Mouse (Mus musculus) heart, embryonic 16.5 days (tissue): ENCODE results near the gene Brip1. TPM values are rescaled to one million over a fixed set of nuclear protein-coding genes. Genes with fewer than 3 reads are reported as not detected.
"Not testable (repeated sequence)": the region's sequence is repeated elsewhere in the genome, so short reads cannot be mapped to it uniquely, and the experiment has no call there.

Experiments used
- ATAC-seq: fragments of 200-750 bp; cut with Nextera tagmentation; replicated peaks from 2 replicates; pipeline ENCODE4 v1.8.0; 2017; ENCODE audit warnings: moderate number of reproducible peaks; ENCODE audit not compliant: insufficient read depth, low FRiP score; ENCODE audit errors: extremely low read depth
- H3K27ac ChIP-seq: fragments of 300-500 bp; sonication (generic); 2 replicates; pipeline ENCODE4 v1.5.1; 2014; ENCODE audit warnings: mild to moderate bottlenecking, low read length, control low read depth, moderate library complexity
- H3K27me3 ChIP-seq: fragments of 300-500 bp; sonication (generic); 2 replicates; pipeline ENCODE4 v1.6.1; 2014; ENCODE audit warnings: low read length, mixed read lengths; ENCODE audit not compliant: control insufficient read depth, insufficient read depth
- H3K36me3 ChIP-seq: fragments of 300-500 bp; sonication (generic); 2 replicates; pipeline ENCODE4 v1.6.1; 2014; ENCODE audit not compliant: control insufficient read depth, insufficient read depth
- H3K4me1 ChIP-seq: fragments of 300-500 bp; sonication (generic); 2 replicates; pipeline ENCODE4 v1.6.1; 2014; ENCODE audit warnings: low read length, mixed read lengths; ENCODE audit not compliant: control insufficient read depth, insufficient read depth
- H3K4me2 ChIP-seq: fragments of 300-500 bp; sonication (generic); 2 replicates; pipeline ENCODE4 v1.6.1; 2014; ENCODE audit warnings: low read depth, mild to moderate bottlenecking, control low read depth, low read length
- H3K4me3 ChIP-seq: fragments of 300-500 bp; sonication (generic); 2 replicates; pipeline ENCODE4 v1.5.1; 2014; ENCODE audit warnings: mild to moderate bottlenecking, control low read depth, low read length
- H3K9ac ChIP-seq: fragments of 300-500 bp; sonication (generic); 2 replicates; pipeline ENCODE4 v1.6.1; 2014; ENCODE audit warnings: low read length, control low read depth
- H3K9me3 ChIP-seq: fragments of 300-500 bp; sonication (generic); replicated peaks from 2 replicates; pipeline ENCODE4 v1.6.1; 2016; ENCODE audit warnings: low read length; ENCODE audit not compliant: control insufficient read depth
- WGBS: fragments of 180-500 bp; shearing (Covaris S2); extraction: QIAGEN DNeasy Blood & Tissue Kit; methylation state at CpG from one replicate; pipeline ENCODE4 v1.1.7; 2014; 5-methylcytosine and 5-hydroxymethylcytosine counted together
- polyA plus RNA-seq: library from polyadenylated mRNA; unstranded; fragments of >200 nt; fragmentation: Nextera tagmentation; extraction: Ambion mirVana; gene quantifications from 2 replicates; pipeline ENCODE4 v1.2.1, GENCODE M21; 2015

Brip1 gene
- polyA plus RNA-seq, 1 experiment from 2014 or later: 6.0 TPM

- Histone ChIP-seq H3K4me3 (peak overlapping the region; percentile 74), H3K27me3 (no peaks in the 10 kb centered on the region), H3K9ac (peak overlapping the region; percentile 84), H3K27ac (peak overlapping the region; percentile 88), H3K36me3 (peaks cover 37% of the 10 kb centered on the region), H3K4me1 (peaks cover 18% of the 10 kb centered on the region), H3K4me2 (peak overlapping the region; percentile 92), H3K9me3 (no peaks in the 10 kb centered on the region)
- ATAC-seq: no peak
- WGBS: 33% methylated on average over 16 of the region's 16 CpGs
Observed at GRCm38 (mm10) chr11:86201901-86202675, 1.1 kb upstream of the Brip1 start.

GRCm38 (mm10) chr11:86200460-86201021 is 452 bp downstream of the Brip1 start:
- Histone ChIP-seq H3K4me3 (peak overlapping the region; percentile 74), H3K4me1 (peaks cover 18% of the 10 kb centered on the region), H3K27ac (peak overlapping the region; percentile 62), H3K36me3 (peaks cover 24% of the 10 kb centered on the region), H3K4me2 (peak overlapping the region; percentile 85), H3K9ac (peak overlapping the region; percentile 67), H3K27me3 (no peaks in the 10 kb centered on the region), H3K9me3 (no peaks in the 10 kb centered on the region)
- ATAC-seq: peak; percentile 57
- WGBS: under 1% methylated on average over 21 of the region's 21 CpGs

- ATAC-seq: no peak
- Histone ChIP-seq H3K36me3 (peaks cover 16% of the 10 kb centered on the region), H3K4me2 (peak overlapping the region; percentile 85), H3K27ac (no peak overlapping the region), H3K4me3 (peak overlapping the region; percentile 74), H3K9me3 (no peaks in the 10 kb centered on the region), H3K4me1 (peaks cover 18% of the 10 kb centered on the region), H3K27me3 (no peaks in the 10 kb centered on the region), H3K9ac (no peak overlapping the region; the same call in 1 of the 2 replicates)
- 49% methylated on average over 4 of the region's 4 CpGs for WGBS
Observed at GRCm38 (mm10) chr11:86199733-86200132, 1.3 kb downstream of the Brip1 start.

- not testable (repeated sequence) for H3K27me3 ChIP-seq, H3K9ac ChIP-seq, H3K27ac ChIP-seq, H3K9me3 ChIP-seq, H3K4me1 ChIP-seq, H3K4me2 ChIP-seq, ATAC-seq, H3K4me3 ChIP-seq, H3K36me3 ChIP-seq
- 82% methylated on average over 7 of the region's 7 CpGs for WGBS
Observed at GRCm38 (mm10) chr11:86185224-86185623, 15.8 kb downstream of the Brip1 start.

- peaks cover under 1% of the 10 kb centered on the region; the same call in 1 of the 2 replicates for H3K4me1 ChIP-seq
- H3K27ac ChIP-seq: no peak overlapping the region
- no peak overlapping the region for H3K4me3 ChIP-seq
- H3K4me2 ChIP-seq: no peak overlapping the region
- no peaks in the 10 kb centered on the region for H3K9me3 ChIP-seq
- no peaks in the 10 kb centered on the region for H3K27me3 ChIP-seq
- no peak overlapping the region for H3K9ac ChIP-seq
- 71% methylated on average over 3 of the region's 3 CpGs for WGBS
- ATAC-seq: no peak
- no peaks in the 10 kb centered on the region for H3K36me3 ChIP-seq
Observed at GRCm38 (mm10) chr11:86175833-86176232, 25.2 kb downstream of the Brip1 start.

- Histone ChIP-seq H3K36me3 (no peaks in the 10 kb centered on the region), H3K4me3 (no peak overlapping the region), H3K9me3 (no peaks in the 10 kb centered on the region), H3K27me3 (no peaks in the 10 kb centered on the region), H3K9ac (no peak overlapping the region), H3K4me1 (peaks cover 5% of the 10 kb centered on the region; the same call in 1 of the 2 replicates), H3K27ac (no peak overlapping the region), H3K4me2 (no peak overlapping the region)
- no peak for ATAC-seq
- WGBS: 46% methylated on average over 2 of the region's 2 CpGs
Observed at GRCm38 (mm10) chr11:86174173-86174572, 26.8 kb downstream of the Brip1 start.

- no peak for ATAC-seq
- peaks cover 5% of the 10 kb centered on the region; the same call in 1 of the 2 replicates for H3K4me1 ChIP-seq
- no peaks in the 10 kb centered on the region for H3K9me3 ChIP-seq
- 73% methylated on average over 2 of the region's 2 CpGs for WGBS
- H3K9ac ChIP-seq: no peak overlapping the region
- no peaks in the 10 kb centered on the region for H3K27me3 ChIP-seq
- H3K36me3 ChIP-seq: no peaks in the 10 kb centered on the region
- no peak overlapping the region for H3K4me3 ChIP-seq
- no peak overlapping the region for H3K4me2 ChIP-seq
- no peak overlapping the region for H3K27ac ChIP-seq
Observed at GRCm38 (mm10) chr11:86170743-86171142, 30.2 kb downstream of the Brip1 start.

- no peak overlapping the region for H3K9ac ChIP-seq
- no peaks in the 10 kb centered on the region for H3K9me3 ChIP-seq
- H3K27me3 ChIP-seq: no peaks in the 10 kb centered on the region
- WGBS: 68% methylated on average over 2 of the region's 2 CpGs
- no peaks in the 10 kb centered on the region for H3K4me1 ChIP-seq
- H3K36me3 ChIP-seq: no peaks in the 10 kb centered on the region
- H3K4me2 ChIP-seq: no peak overlapping the region
- H3K4me3 ChIP-seq: no peak overlapping the region
- ATAC-seq: no peak
- no peak overlapping the region for H3K27ac ChIP-seq
Observed at GRCm38 (mm10) chr11:86160251-86160650, 40.7 kb downstream of the Brip1 start.

GRCm38 (mm10) chr11:86158950-86159349 is 42.0 kb downstream of the Brip1 start:
- no peak overlapping the region for H3K4me3 ChIP-seq
- WGBS: 63% methylated on average over 2 of the region's 2 CpGs
- no peaks in the 10 kb centered on the region for H3K4me1 ChIP-seq
- no peaks in the 10 kb centered on the region for H3K9me3 ChIP-seq
- no peak overlapping the region for H3K4me2 ChIP-seq
- H3K27me3 ChIP-seq: no peaks in the 10 kb centered on the region
- H3K9ac ChIP-seq: no peak overlapping the region
- no peak for ATAC-seq
- no peaks in the 10 kb centered on the region for H3K36me3 ChIP-seq
- H3K27ac ChIP-seq: no peak overlapping the region
